Mouse (Mus musculus): ENCODE measurements around the gene Rnf180.

- TF ChIP-seq CTCF (IDR thresholded peaks at IDR 0.05; ENCODE audit: extremely low read depth, insufficient read depth, low read length) (no peak), POLR2A (IDR thresholded peaks at IDR 0.05; ENCODE audit: extremely low read depth, insufficient read depth, low read length) (no peak)
These were observed 183.0 kb downstream of the Rnf180 start for GRCm38 (mm10) chr13:105111599-105111998.

Data from cortical plate, adult 2 months (tissue).